Mouse (Mus musculus): ENCODE measurements around the gene Slit1. TPM values are rescaled to one million over a fixed set of nuclear protein-coding genes. Genes with fewer than 3 reads are reported as not detected.

Slit1 gene
- 0.10 and 0.16 TPM in 2 replicates for polyA plus RNA-seq (2015; fragmentation: Nextera tagmentation; extraction: Ambion mirVana)

- no peak for ATAC-seq
- WGBS, result 1% methylated on average over 35 of the region's 44 CpGs
These were observed at the start of gene Slit1 for GRCm38 (mm10) chr19:41743396-41743795. Gene Slit1, minus strand, starts transcription at chr19:41743665.

GRCm38 (mm10) chr19:41792934-41793486 is 49.5 kb upstream of the Slit1 start:
- no peak overlapping the region for H3K4me2 ChIP-seq (replicated peaks; ENCODE audit: low read depth, low read length)
- 43% methylated on average over 1 of the region's 1 CpGs for WGBS
- H3K4me1 ChIP-seq (ENCODE audit: insufficient read depth, low read depth, low read length), result no peaks in the 10 kb centered on the region; the same call in 1 of the 2 replicates
- DNase-seq (ENCODE audit: low spot score) (no peak), ATAC-seq (no peak)
- TF ChIP-seq CTCF (IDR thresholded peaks at IDR 0.05) (no peak), EP300 (IDR thresholded peaks at IDR 0.05) (no peak)
- H3K36me3 ChIP-seq (ENCODE audit: insufficient read depth, low read length), result no peaks in the 10 kb centered on the region
- no peak overlapping the region for H3K27ac ChIP-seq (ENCODE audit: low read length)
- H3K27me3 ChIP-seq (replicated peaks; ENCODE audit: insufficient read depth, low read length), result no peaks in the 10 kb centered on the region
- no peak overlapping the region for H3K4me3 ChIP-seq (ENCODE audit: low read depth, low read length)
- no peak overlapping the region for H3K9ac ChIP-seq (replicated peaks; ENCODE audit: low read depth)
- no peaks in the 10 kb centered on the region for H3K9me3 ChIP-seq (ENCODE audit: low read length)

More at GRCm38 (mm10) chr19:41743396-41743795, at the start of gene Slit1:
- Histone ChIP-seq H3K9ac (replicated peaks; ENCODE audit: low read depth) (no peak within 1 kb of the TSS), H3K4me1 (ENCODE audit: insufficient read depth, low read depth, low read length) (no peaks in the 10 kb centered on the region), H3K27ac (ENCODE audit: low read length) (no peak within 1 kb of the TSS), H3K36me3 (ENCODE audit: insufficient read depth, low read length) (no peaks in the 10 kb centered on the region), H3K27me3 (replicated peaks; ENCODE audit: insufficient read depth, low read length) (peaks cover 22% of the 10 kb centered on the region), H3K9me3 (ENCODE audit: low read length) (no peaks in the 10 kb centered on the region), H3K4me2 (replicated peaks; ENCODE audit: low read depth, low read length) (peak within 1 kb of the TSS; percentile 50), H3K4me3 (ENCODE audit: low read depth, low read length) (peak within 1 kb of the TSS; percentile 19; the same call in 1 of the 2 replicates)
- TF ChIP-seq EP300 (IDR thresholded peaks at IDR 0.05) (no peak), CTCF (IDR thresholded peaks at IDR 0.05) (no peak)
- no peak for DNase-seq (ENCODE audit: low spot score)

GRCm38 (mm10) chr19:41791384-41791783 is 47.9 kb upstream of the Slit1 start:
- Histone ChIP-seq H3K36me3 (ENCODE audit: insufficient read depth, low read length) (no peaks in the 10 kb centered on the region), H3K27ac (ENCODE audit: low read length) (no peak overlapping the region), H3K27me3 (replicated peaks; ENCODE audit: insufficient read depth, low read length) (no peaks in the 10 kb centered on the region), H3K4me2 (replicated peaks; ENCODE audit: low read depth, low read length) (no peak overlapping the region), H3K4me3 (ENCODE audit: low read depth, low read length) (no peak overlapping the region), H3K4me1 (ENCODE audit: insufficient read depth, low read depth, low read length) (no peaks in the 10 kb centered on the region; the same call in 1 of the 2 replicates), H3K9me3 (ENCODE audit: low read length) (no peaks in the 10 kb centered on the region), H3K9ac (replicated peaks; ENCODE audit: low read depth) (no peak overlapping the region)
- ATAC-seq (no peak), DNase-seq (ENCODE audit: low spot score) (no peak)
- peak; percentile 65 for TF ChIP-seq CTCF (IDR thresholded peaks at IDR 0.05)
- no peak for TF ChIP-seq EP300 (IDR thresholded peaks at IDR 0.05)
- 92% methylated on average over 2 of the region's 2 CpGs for WGBS

DNA sequence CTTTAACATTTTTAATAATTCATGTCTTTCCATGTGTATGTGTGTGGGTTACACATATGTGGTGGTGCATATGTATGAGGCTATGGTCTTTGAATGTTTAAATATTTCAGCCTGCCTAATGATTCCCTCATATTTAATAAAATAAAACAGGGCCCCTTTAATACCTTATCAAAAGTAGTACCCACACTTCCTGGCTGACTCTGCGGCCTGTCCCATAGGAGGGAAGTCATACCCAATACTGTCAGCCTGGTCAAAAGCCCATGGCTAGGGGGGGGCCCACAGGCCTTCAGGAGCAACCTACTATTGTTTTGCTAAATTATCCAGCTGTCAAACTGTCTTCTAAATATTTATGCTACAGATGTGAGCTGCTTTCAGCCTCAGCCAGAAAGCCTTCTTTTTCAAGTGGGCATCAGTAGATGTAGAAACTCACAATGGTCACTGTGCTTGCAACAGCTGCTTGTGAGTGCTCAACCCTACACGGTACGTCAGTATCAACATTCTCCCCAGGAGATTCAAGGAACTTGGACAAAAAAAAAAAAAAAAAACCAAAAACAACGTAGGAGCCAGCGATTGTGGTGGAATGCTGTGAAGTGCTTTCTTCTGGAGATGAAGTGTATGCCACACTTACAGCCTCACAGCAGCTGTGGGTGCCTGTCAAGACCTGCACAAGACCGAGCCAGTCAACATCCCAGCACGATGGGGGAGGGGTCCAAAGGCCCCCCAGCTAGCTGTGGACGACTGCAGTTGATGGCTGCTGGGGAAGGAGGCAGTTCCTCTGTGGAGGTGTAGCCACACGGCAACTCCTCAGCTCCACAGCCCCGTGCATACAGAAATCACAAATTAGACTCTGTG is 45.9 kb upstream of the Slit1 start:
- H3K4me2 ChIP-seq (replicated peaks; ENCODE audit: low read depth, low read length), result no peak overlapping the region
- no peaks in the 10 kb centered on the region; the same call in 1 of the 2 replicates for H3K4me1 ChIP-seq (ENCODE audit: insufficient read depth, low read depth, low read length)
- H3K36me3 ChIP-seq (ENCODE audit: insufficient read depth, low read length), result no peaks in the 10 kb centered on the region
- H3K9me3 ChIP-seq (ENCODE audit: low read length), result no peaks in the 10 kb centered on the region
- WGBS, result 34% methylated on average over 10 of the region's 10 CpGs
- ATAC-seq (peak; percentile 87), DNase-seq (ENCODE audit: low spot score) (peak; percentile 65)
- no peak overlapping the region for H3K9ac ChIP-seq (replicated peaks; ENCODE audit: low read depth)
- no peak overlapping the region for H3K4me3 ChIP-seq (ENCODE audit: low read depth, low read length)
- TF ChIP-seq CTCF (IDR thresholded peaks at IDR 0.05), result no peak
- no peak for TF ChIP-seq EP300 (IDR thresholded peaks at IDR 0.05)
- peak overlapping the region; percentile 10; the same call in 1 of the 2 replicates for H3K27ac ChIP-seq (ENCODE audit: low read length)
- no peaks in the 10 kb centered on the region for H3K27me3 ChIP-seq (replicated peaks; ENCODE audit: insufficient read depth, low read length)

DNA sequence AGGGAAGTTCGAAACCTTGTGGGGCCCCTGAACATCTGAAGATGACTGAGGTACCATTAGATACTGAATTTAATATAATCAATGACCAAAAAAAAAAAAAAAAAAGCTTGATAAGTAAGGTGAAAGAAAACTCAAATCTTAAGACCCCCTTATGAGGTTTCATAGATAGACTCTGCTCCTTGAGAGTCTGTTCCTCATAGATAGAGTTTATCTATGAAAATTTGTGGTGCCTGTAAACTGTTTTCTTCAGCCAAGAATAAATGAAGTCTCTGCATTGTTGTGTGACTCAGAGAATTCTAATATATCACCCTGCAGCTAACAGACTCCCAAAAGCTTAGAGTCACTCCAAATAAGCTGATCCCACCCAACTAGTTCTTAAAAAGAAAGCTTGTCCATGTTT is 43.4 kb upstream of the Slit1 start:
- Histone ChIP-seq H3K9me3 (ENCODE audit: low read length) (no peaks in the 10 kb centered on the region), H3K27ac (ENCODE audit: low read length) (no peak overlapping the region), H3K4me3 (ENCODE audit: low read depth, low read length) (no peak overlapping the region), H3K4me2 (replicated peaks; ENCODE audit: low read depth, low read length) (no peak overlapping the region), H3K36me3 (ENCODE audit: insufficient read depth, low read length) (no peaks in the 10 kb centered on the region), H3K27me3 (replicated peaks; ENCODE audit: insufficient read depth, low read length) (no peaks in the 10 kb centered on the region), H3K9ac (replicated peaks; ENCODE audit: low read depth) (no peak overlapping the region), H3K4me1 (ENCODE audit: insufficient read depth, low read depth, low read length) (no peaks in the 10 kb centered on the region)
- WGBS, result 97% methylated on average over 1 of the region's 1 CpGs
- ATAC-seq, result no peak
- TF ChIP-seq CTCF (IDR thresholded peaks at IDR 0.05) (no peak), EP300 (IDR thresholded peaks at IDR 0.05) (no peak)
- DNase-seq (ENCODE audit: low spot score), result no peak

- H3K4me2 ChIP-seq (replicated peaks; ENCODE audit: low read depth, low read length), result no peak overlapping the region
- no peaks in the 10 kb centered on the region for H3K9me3 ChIP-seq (ENCODE audit: low read length)
- no peak overlapping the region for H3K9ac ChIP-seq (replicated peaks; ENCODE audit: low read depth)
- 78% methylated on average over 6 of the region's 6 CpGs for WGBS
- no peaks in the 10 kb centered on the region for H3K27me3 ChIP-seq (replicated peaks; ENCODE audit: insufficient read depth, low read length)
- H3K4me3 ChIP-seq (ENCODE audit: low read depth, low read length), result no peak overlapping the region
- peak; percentile 53 for TF ChIP-seq CTCF (IDR thresholded peaks at IDR 0.05)
- no peak for TF ChIP-seq EP300 (IDR thresholded peaks at IDR 0.05)
- ATAC-seq (no peak), DNase-seq (ENCODE audit: low spot score) (no peak)
- H3K36me3 ChIP-seq (ENCODE audit: insufficient read depth, low read length), result peaks cover 5% of the 10 kb centered on the region; the same call in 1 of the 2 replicates
- H3K4me1 ChIP-seq (ENCODE audit: insufficient read depth, low read depth, low read length), result no peaks in the 10 kb centered on the region
- H3K27ac ChIP-seq (ENCODE audit: low read length), result no peak overlapping the region
These were observed 34.0 kb upstream of the Slit1 start for GRCm38 (mm10) chr19:41777514-41777913.

Measured in lung, postnatal 0 days (tissue).